Mouse (Mus musculus): ENCODE data around the gene Pglyrp2. TPM values are rescaled to one million over a fixed set of nuclear protein-coding genes. Genes with fewer than 3 reads are reported as not detected.

Gene Pglyrp2
- polyA plus RNA-seq, 1 experiment from 2014 or later, result 2.3 TPM

DNA sequence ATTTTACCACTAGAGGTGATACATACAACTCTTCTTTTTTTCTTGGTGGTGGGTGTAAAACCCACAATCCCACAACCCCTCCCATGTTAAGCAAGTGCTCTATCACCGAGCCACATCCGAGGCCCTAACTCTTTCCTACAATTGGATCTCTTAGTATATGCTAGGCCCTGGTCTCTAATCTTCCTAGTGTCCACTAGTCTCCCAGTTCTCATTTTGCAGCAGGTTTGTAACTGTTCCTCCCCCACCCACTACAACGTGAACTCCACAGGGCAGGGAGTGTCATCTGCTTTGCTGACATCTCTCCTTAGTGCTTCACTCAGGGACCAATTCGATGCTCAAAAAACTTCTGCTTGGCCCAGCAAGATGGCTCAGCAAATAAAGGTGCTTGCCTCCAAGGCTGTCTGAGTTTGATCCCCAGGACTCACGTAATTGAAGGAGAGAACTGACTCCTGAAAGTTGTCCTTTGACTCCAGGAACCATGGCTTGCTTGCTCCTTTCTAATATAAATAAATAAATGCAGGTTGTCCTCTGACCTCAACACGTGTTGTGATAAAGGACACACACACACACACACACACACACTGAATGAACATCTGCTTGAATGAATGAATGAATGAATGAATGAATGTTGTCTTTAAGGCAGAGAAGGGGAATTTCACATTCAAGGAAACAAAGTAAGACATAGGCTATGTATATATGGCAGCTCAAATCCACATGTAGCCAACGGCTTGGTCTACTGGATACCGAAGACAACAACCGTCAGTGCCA lies 21.8 kb downstream of the Pglyrp2 start:
- Histone ChIP-seq H3K4me2 (peak overlapping the region; percentile 71), H3K27me3 (peaks cover 10% of the 10 kb centered on the region), H3K36me3 (no peaks in the 10 kb centered on the region), H3K27ac (no peak overlapping the region), H3K9ac (peak overlapping the region; percentile 66), H3K4me3 (replicated peaks) (peak overlapping the region; percentile 59), H3K4me1 (replicated peaks) (peaks cover 26% of the 10 kb centered on the region), H3K9me3 (replicated peaks) (no peaks in the 10 kb centered on the region)
- DNase-seq (no peak), ATAC-seq (ENCODE audit: low read depth) (no peak; the same call in 1 of the 2 replicates)
- 24% methylated on average over 9 of the region's 9 CpGs for WGBS (ENCODE audit: insufficient replicate concordance)

GRCm38 (mm10) chr17:32396266-32396665 lies 27.7 kb downstream of the Pglyrp2 start:
- H3K4me2 ChIP-seq, result peak overlapping the region; percentile 49
- no peak overlapping the region for H3K9ac ChIP-seq
- peaks cover 22% of the 10 kb centered on the region for H3K4me1 ChIP-seq (replicated peaks)
- H3K36me3 ChIP-seq, result no peaks in the 10 kb centered on the region
- H3K4me3 ChIP-seq (replicated peaks), result peak overlapping the region; percentile 18
- H3K27ac ChIP-seq, result no peak overlapping the region
- ATAC-seq (ENCODE audit: low read depth) (no peak), DNase-seq (no peak)
- H3K9me3 ChIP-seq (replicated peaks), result no peaks in the 10 kb centered on the region
- H3K27me3 ChIP-seq, result peaks cover 46% of the 10 kb centered on the region
- 67% methylated on average over 37 of the region's 37 CpGs for whole genome bisulfite sequencing (ENCODE audit: insufficient replicate concordance)

GRCm38 (mm10) chr17:32393944-32394343 lies 30.0 kb downstream of the Pglyrp2 start:
- Histone ChIP-seq H3K27ac (no peak overlapping the region), H3K36me3 (no peaks in the 10 kb centered on the region), H3K9me3 (replicated peaks) (no peaks in the 10 kb centered on the region), H3K27me3 (peaks cover 48% of the 10 kb centered on the region), H3K9ac (no peak overlapping the region), H3K4me3 (replicated peaks) (no peak overlapping the region), H3K4me2 (no peak overlapping the region), H3K4me1 (replicated peaks) (peaks cover 29% of the 10 kb centered on the region)
- ATAC-seq (ENCODE audit: low read depth), result no peak
- 74% methylated on average over 10 of the region's 10 CpGs for WGBS (ENCODE audit: insufficient replicate concordance)
- no peak for DNase-seq

DNA sequence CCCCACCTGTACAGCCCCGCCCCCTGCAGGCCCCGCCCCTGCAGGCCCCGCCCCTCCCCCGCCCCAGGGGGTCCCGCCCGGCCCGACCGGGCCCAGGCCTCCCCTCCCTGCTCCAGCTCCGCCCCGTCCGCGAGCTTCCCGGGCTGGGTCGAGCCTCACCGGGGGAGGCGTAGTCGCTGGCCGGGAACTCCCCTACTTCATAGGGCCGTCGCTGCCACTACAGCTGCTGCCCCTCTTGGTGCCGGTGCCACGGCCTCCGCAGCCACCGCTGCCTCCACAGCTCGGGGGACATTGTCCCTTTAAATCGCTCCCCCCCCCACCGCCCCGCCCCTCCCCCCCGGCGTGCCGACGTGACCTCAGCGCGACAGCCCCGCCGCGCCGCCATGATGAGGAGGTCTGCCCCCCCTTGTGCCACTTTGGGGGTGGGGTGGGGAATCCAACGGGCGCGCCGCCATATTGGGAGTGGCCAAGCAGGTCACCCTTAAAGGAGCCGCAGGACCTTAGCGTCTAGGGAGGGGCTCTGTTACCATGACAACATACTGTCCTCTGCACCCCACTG lies 34.8 kb downstream of the Pglyrp2 start, which contains the start of gene Wiz:
TSS of gene Wiz (minus strand) at position 339 of the 559 bp plus-strand sequence.
- H3K4me2 ChIP-seq, result peak within 1 kb of the TSS; percentile 100
- H3K9me3 ChIP-seq (replicated peaks), result no peaks in the 10 kb centered on the region
- no peaks in the 10 kb centered on the region for H3K36me3 ChIP-seq
- peaks cover 48% of the 10 kb centered on the region for H3K4me1 ChIP-seq (replicated peaks)
- peaks cover 19% of the 10 kb centered on the region for H3K27me3 ChIP-seq
- peak within 1 kb of the TSS; percentile 79 for H3K4me3 ChIP-seq (replicated peaks)
- peak; percentile 83 for ATAC-seq (ENCODE audit: low read depth)
- WGBS (ENCODE audit: insufficient replicate concordance), result under 1% methylated on average over 24 of the region's 44 CpGs
- H3K27ac ChIP-seq, result peak within 1 kb of the TSS; percentile 81
- peak within 1 kb of the TSS; percentile 81 for H3K9ac ChIP-seq
- peak; percentile 85 for DNase-seq

DNA sequence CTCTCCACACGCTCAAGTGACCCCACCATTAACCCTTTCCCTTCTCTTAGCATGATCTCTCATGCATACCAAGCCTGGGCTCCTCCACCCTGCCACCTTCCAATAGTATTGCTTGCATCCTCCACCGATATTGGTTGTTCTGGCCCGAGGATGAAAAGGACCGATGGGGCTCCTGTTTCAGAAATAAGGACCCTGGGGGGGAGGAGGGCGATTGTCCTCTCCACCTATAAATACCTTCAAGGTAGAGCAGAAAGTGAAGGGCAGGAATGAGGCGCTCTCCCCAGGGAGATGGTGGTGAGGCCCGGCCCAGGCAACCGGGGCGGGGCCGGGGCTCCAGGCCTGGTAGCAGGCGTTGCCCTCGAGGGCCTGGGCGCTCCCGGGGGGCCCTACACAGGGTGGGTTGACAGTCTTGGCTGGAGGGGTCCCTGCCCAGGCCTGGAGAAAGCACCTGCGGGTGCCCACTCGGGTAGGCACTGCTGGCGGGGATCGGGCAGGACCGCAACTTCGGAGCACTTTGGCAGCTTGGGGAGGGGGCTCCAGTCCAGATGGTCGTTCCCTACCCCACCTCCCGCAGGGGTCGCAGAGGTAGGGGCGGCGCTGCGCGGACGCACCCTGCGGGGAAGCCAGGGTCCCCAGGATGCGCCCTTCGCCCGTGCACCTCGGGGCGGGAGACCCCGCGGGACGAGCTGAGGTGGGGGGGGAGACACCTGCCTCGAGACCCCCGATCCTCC lies 35.4 kb downstream of the Pglyrp2 start:
- Histone ChIP-seq H3K36me3 (no peaks in the 10 kb centered on the region), H3K4me1 (replicated peaks) (peaks cover 43% of the 10 kb centered on the region), H3K9me3 (replicated peaks) (no peaks in the 10 kb centered on the region), H3K27ac (peak overlapping the region; percentile 81), H3K4me3 (replicated peaks) (peak overlapping the region; percentile 79), H3K27me3 (peaks cover 17% of the 10 kb centered on the region), H3K9ac (peak overlapping the region; percentile 81), H3K4me2 (peak overlapping the region; percentile 100)
- DNase-seq, result peak; percentile 53
- WGBS (ENCODE audit: insufficient replicate concordance), result 2% methylated on average over 39 of the region's 39 CpGs
- peak; percentile 69 for ATAC-seq (ENCODE audit: low read depth)

DNA sequence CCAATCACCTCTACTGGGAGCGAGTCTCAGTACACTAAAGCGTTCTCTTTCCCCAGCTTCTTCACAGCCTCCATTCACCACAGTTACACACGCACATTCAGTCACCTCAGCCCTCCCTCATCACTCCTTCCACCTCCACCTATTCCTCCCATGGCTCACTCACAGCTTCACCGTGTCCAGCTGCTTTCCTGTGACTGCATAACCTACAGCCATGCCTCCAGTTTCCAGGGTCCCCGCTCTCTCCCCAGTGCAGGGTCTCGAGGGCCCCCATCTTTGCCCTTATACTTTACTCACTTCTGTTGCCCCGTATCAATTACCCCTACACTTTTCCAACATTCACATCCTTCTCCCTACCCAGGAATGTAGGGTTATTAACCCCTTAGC lies 36.0 kb downstream of the Pglyrp2 start:
- 62% methylated on average over 7 of the region's 7 CpGs for WGBS (ENCODE audit: insufficient replicate concordance)
- DNase-seq (no peak), ATAC-seq (ENCODE audit: low read depth) (no peak)
- Histone ChIP-seq H3K27me3 (peaks cover 15% of the 10 kb centered on the region), H3K9ac (peak overlapping the region; percentile 81; the same call in 1 of the 2 replicates), H3K9me3 (replicated peaks) (no peaks in the 10 kb centered on the region), H3K27ac (peak overlapping the region; percentile 81), H3K4me1 (replicated peaks) (peaks cover 40% of the 10 kb centered on the region), H3K36me3 (no peaks in the 10 kb centered on the region), H3K4me2 (peak overlapping the region; percentile 100), H3K4me3 (replicated peaks) (peak overlapping the region; percentile 79)

GRCm38 (mm10) chr17:32386659-32387432 lies 37.1 kb downstream of the Pglyrp2 start:
- 0 out of 2 replicates have a peak overlapping the region, but pooled peaks have one; percentile 81 for H3K27ac ChIP-seq
- WGBS (ENCODE audit: insufficient replicate concordance), result 51% methylated on average over 9 of the region's 9 CpGs
- ATAC-seq (ENCODE audit: low read depth), result no peak
- H3K9ac ChIP-seq, result no peak overlapping the region
- peak; percentile 39 for DNase-seq
- H3K36me3 ChIP-seq, result peaks cover 4% of the 10 kb centered on the region; the same call in 1 of the 2 replicates
- peaks cover 35% of the 10 kb centered on the region for H3K4me1 ChIP-seq (replicated peaks)
- H3K4me2 ChIP-seq, result no peak overlapping the region
- H3K27me3 ChIP-seq, result 0 out of 2 replicates have a peak, but pooled peaks cover 8% of the 10 kb centered on the region
- H3K4me3 ChIP-seq (replicated peaks), result no peak overlapping the region
- no peaks in the 10 kb centered on the region for H3K9me3 ChIP-seq (replicated peaks)

DNA sequence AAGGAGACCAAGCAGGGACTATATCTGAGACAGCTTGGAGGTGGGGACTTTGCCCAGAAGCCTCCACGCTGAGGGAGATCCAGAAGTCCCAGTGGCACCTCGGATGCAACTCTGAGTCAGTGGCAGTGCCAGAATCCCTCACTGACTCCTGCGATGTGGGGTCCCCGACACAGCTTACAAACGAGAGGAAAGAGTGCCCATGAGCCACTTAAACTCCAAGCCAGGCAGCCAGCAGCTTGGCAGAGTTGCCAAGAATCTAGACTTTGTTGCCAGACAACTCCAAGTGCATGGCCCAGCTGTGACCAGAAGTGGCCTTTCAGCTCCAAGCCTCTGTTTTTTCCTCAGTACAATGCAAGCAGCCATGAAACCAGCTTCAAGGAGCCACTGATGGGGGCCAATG lies 40.3 kb downstream of the Pglyrp2 start:
- Histone ChIP-seq H3K9me3 (replicated peaks) (no peaks in the 10 kb centered on the region), H3K4me2 (no peak overlapping the region), H3K36me3 (peaks cover 6% of the 10 kb centered on the region; the same call in 1 of the 2 replicates), H3K27ac (no peak overlapping the region), H3K9ac (no peak overlapping the region), H3K27me3 (no peaks in the 10 kb centered on the region), H3K4me3 (replicated peaks) (no peak overlapping the region), H3K4me1 (replicated peaks) (peaks cover 24% of the 10 kb centered on the region)
- DNase-seq, result no peak
- no peak for ATAC-seq (ENCODE audit: low read depth)
- WGBS (ENCODE audit: insufficient replicate concordance), result 71% methylated on average over 5 of the region's 5 CpGs

DNA sequence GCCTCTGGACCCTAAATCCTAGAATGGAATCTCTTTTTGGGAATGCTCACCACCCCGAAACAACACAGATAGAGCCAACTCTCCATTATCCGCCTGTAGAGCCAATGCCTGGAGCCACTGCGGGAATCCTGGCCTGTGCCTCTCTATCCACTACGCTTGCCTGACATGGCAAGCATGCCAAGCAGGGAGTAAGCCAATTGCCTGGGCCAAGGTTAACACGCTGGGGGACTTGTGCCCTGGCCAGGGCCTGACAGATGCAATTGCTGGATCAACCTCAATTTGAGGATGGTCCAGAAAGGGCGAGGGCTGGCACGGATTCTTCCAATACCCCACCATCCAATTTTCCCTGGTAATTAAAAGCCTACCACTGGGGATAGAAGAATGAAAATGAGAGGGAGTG lies 41.4 kb downstream of the Pglyrp2 start:
- no peaks in the 10 kb centered on the region for H3K27me3 ChIP-seq
- DNase-seq (no peak), ATAC-seq (ENCODE audit: low read depth) (no peak)
- no peaks in the 10 kb centered on the region for H3K9me3 ChIP-seq (replicated peaks)
- no peak overlapping the region for H3K4me2 ChIP-seq
- no peak overlapping the region for H3K4me3 ChIP-seq (replicated peaks)
- WGBS (ENCODE audit: insufficient replicate concordance), result 73% methylated on average over 7 of the region's 7 CpGs
- no peak overlapping the region for H3K27ac ChIP-seq
- H3K36me3 ChIP-seq, result peaks cover 14% of the 10 kb centered on the region
- peaks cover 19% of the 10 kb centered on the region for H3K4me1 ChIP-seq (replicated peaks)
- H3K9ac ChIP-seq, result no peak overlapping the region

- DNase-seq (no peak), ATAC-seq (ENCODE audit: low read depth) (no peak)
- H3K4me2 ChIP-seq, result no peak overlapping the region
- H3K36me3 ChIP-seq, result peaks cover 27% of the 10 kb centered on the region
- H3K4me1 ChIP-seq (replicated peaks), result peaks cover 20% of the 10 kb centered on the region
- 66% methylated on average over 2 of the region's 2 CpGs for WGBS (ENCODE audit: insufficient replicate concordance)
- no peak overlapping the region for H3K9ac ChIP-seq
- no peaks in the 10 kb centered on the region for H3K27me3 ChIP-seq
- H3K27ac ChIP-seq, result no peak overlapping the region
- H3K9me3 ChIP-seq (replicated peaks), result no peaks in the 10 kb centered on the region
- H3K4me3 ChIP-seq (replicated peaks), result no peak overlapping the region
Observed at GRCm38 (mm10) chr17:32378786-32379185, 45.2 kb downstream of the Pglyrp2 start.

Data from liver, embryonic 13.5 days (tissue).